Mouse (Mus musculus) CD4-positive helper T cell, adult 2 months (primary cell): ENCODE measurements around the gene Fcgr2b.
A peak's percentile ranks its signal among the peaks of the same experiment; 100 is the strongest.
"Not testable (repeated sequence)": the region's sequence is repeated elsewhere in the genome, so short reads cannot be mapped to it uniquely, and the experiment has no call there.

ENCODE experiments used
- DNase-seq: peaks from one replicate; pipeline ENCODE4 v3.0.0-alpha.2; 2012; ENCODE audit warnings: low read depth, missing footprints, low spot score

Gene Fcgr2b

GRCm38 (mm10) chr1:170975751-170976161 is 591 bp downstream of the Fcgr2b start:
- DNase-seq = no peak

GRCm38 (mm10) chr1:170975350-170975749 is 997 bp downstream of the Fcgr2b start:
- not testable (repeated sequence) for DNase-seq

GRCm38 (mm10) chr1:170974736-170975135 is 1.6 kb downstream of the Fcgr2b start:
- no peak for DNase-seq

DNA sequence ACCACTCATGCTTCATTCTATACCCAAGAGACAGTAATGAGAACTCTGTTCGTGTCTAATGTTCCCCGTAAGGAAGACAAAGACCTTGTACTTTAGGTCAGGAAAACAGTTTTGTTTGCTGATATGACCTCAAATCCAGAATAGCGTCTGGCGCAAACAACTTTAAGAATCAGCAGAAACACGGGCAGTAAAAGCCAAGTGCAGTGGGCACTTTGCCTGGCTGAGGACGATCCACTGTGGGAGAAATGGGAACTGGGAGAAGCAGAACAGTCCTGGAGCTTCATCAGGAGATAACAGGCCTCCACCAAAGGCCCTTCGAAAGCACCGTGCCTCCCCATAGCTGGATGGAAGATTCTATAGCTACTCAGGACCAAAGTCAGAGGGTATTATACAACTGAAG is 2.2 kb downstream of the Fcgr2b start:
- DNase-seq = no peak

DNA sequence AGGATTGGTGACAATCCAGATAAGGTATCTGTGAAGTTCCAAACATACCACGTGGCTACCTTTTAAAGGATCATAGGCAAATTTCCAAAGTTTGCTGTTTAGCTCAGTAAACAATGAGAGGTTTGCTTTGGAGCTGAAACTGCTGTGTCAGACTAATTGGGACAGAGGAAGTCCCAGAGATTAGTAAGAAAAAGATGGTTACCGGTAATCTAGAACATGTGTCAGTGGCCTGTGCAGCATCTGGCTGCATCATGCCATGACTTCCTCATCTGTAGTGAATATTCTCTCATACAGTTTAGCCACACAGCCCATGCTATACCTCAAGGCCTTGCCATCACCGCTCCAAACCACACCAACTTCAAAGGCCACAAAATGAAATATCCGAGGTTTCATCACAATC is 3.4 kb downstream of the Fcgr2b start:
- no peak for DNase-seq

DNA sequence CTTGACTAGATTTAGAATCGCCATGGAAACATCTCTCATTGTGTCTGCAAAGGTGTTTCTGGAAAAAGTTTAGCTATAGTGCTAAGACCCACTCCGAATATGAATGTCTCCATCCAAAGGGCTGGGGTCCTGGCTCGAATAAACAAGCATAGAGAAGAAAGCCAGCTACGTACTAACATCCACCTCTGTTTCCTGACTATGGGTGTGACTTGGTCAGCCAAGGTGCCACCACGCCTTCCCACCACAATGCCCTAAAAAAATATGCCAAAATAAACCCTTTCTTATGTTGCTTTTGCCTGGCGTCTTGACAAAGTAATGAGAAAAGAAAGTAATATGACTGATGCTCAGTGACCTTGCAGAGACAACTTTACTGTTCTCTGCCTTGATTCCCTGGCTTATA is 3.9 kb downstream of the Fcgr2b start:
- no peak for DNase-seq

GRCm38 (mm10) chr1:170968576-170968975 is 7.8 kb downstream of the Fcgr2b start:
- DNase-seq = no peak

GRCm38 (mm10) chr1:170967581-170967980 is 8.8 kb downstream of the Fcgr2b start:
- DNase-seq = no peak

DNA sequence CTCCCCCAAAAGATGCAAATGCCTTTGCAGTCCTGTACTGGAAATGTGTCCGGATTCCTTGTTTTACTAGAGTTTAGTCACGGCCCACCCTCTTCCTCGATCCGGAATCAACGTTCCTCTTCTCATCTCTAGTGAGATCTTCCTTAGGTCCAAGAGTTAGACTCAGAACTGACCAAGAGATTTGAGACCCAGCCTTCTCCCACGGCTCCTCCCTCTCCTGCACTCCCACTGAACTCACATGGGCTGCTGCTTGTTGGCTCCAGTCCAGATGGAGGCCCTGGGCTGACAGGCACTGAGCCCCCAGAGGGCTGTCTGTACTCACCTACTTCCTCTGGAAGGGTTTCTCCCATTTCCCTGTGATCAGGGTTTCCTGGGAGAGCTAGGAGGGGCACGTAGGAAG is 13.3 kb downstream of the Fcgr2b start:
- DNase-seq = no peak

DNA sequence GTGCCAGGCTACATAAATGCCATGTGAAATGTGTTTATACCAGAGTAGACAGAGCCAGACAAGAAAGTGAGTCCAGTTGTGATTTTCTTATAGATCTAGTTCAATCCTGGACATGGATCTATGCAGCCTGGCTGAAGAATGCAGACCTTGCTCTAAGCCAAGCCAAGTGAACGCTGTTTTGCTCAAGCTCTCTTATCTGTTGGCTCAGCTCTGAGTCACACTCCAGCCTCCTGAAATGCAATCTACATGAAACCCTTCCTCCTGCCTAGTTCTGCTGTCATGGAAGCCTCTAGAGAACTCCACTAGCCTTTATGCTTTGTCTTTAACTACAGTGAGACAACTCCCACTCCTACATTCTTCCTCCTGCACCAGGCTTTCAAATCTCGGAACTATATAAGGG is 14.0 kb downstream of the Fcgr2b start:
- DNase-seq = no peak

- DNase-seq = no peak
Measured at GRCm38 (mm10) chr1:170961101-170961500, 15.2 kb downstream of the Fcgr2b start.

GRCm38 (mm10) chr1:170959791-170960190 is 16.6 kb downstream of the Fcgr2b start:
- no peak for DNase-seq

- DNase-seq = no peak
Measured at GRCm38 (mm10) chr1:170958225-170958624, 18.1 kb downstream of the Fcgr2b start.

GRCm38 (mm10) chr1:170953192-170953591 is 23.2 kb downstream of the Fcgr2b start:
- no peak for DNase-seq

- no peak for DNase-seq
Measured at GRCm38 (mm10) chr1:170950772-170951171, 25.6 kb downstream of the Fcgr2b start.

GRCm38 (mm10) chr1:170944908-170945307 is 31.4 kb downstream of the Fcgr2b start:
- not testable (repeated sequence) for DNase-seq

DNA sequence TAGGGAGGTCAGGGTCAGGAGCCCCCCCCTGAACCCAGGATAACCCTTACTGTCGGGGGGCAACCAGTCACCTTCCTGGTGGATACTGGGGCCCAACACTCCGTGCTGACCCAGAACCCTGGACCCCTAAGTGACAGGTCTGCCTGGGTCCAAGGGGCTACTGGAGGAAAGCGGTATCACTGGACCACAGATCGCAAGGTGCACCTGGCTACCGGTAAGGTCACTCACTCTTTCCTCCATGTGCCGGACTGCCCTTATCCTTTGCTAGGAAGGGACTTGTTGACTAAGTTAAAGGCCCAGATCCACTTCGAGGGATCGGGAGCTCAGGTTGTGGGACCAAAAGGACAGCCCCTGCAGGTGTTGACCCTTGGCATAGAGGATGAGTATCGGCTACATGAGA is 32.2 kb downstream of the Fcgr2b start:
- DNase-seq = not testable (repeated sequence)

GRCm38 (mm10) chr1:170939255-170939654 is 37.1 kb downstream of the Fcgr2b start:
- DNase-seq = no peak

GRCm38 (mm10) chr1:170934383-170934782 is 42.0 kb downstream of the Fcgr2b start:
- peak; percentile 12 for DNase-seq

GRCm38 (mm10) chr1:170933940-170934339 is 42.4 kb downstream of the Fcgr2b start:
- no peak for DNase-seq

DNA sequence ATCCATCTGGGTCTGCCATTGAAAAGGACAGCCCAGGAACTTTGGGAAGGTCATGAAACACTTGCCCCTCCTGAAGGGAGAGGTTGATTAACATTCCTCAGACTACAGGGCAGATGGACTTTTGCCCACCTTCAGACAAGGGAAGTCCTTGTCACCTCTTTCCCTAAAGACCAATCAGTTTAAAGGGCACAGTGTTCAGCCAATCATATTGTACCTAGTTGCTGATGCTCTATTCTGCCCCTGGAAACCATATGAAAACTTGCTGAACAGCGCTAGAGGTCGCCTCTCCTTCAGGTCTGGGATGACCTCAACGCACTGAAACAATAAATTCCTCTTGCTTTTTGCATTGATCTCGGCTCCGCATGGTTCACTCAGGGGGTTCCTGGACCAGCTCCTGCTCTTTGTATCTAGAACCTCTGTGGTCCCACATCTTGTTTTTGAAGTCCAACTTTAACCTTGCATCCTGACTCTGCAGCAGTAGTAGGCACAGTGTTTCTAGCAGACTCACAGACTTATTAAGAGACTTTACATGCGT is 42.9 kb downstream of the Fcgr2b start:
- DNase-seq = no peak

DNA sequence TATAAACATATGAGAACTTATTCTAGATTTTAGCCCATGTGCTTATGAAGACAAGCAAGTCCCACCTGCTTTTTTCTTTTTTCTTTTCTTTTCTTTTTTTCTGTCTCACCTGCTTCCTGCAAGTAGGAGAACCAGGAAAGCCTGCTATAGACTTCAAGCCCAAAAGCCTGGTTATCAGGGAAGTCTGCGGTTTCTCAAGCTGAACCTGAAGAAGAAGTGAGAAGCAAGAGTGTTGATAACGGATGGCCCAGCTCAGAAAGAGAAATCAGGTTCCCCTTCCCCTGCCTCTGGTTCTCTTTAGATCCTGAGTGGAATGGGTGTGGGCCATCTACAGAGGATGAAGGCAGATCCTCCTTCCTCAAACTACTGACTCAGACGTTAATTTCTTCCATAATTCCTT is 44.3 kb downstream of the Fcgr2b start:
- DNase-seq = no peak

DNA sequence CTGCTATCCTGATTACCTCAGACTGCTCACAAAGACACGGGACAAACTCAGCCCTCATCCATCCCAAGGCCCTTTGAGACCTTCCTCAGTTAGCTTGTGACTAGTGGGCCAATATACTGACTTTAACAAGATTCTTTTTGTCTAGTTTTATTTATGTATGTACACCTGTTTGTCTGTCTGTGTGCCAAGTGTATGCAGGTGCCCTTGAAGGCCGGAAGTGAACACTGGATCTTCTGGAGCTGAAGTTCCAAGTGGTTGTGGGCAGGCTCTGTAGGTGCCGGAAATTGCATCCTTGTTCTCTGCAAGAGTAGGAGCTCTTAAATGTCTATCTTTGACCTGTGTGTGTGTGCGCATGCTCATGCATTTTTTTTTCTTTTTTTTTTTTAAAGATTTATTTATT is 47.1 kb downstream of the Fcgr2b start:
- DNase-seq = no peak

GRCm38 (mm10) chr1:170928467-170928866 is 47.9 kb downstream of the Fcgr2b start:
- no peak for DNase-seq
